Mouse (Mus musculus) CD4-positive helper T cell, adult 2 months (primary cell): Measurements from ENCODE around the gene Crispld2.

Experiments
- DNase-seq: peaks from one replicate; pipeline ENCODE4 v3.0.0-alpha.2; 2012; ENCODE audit warnings: low read depth, missing footprints, low spot score

The Crispld2 gene

GRCm38 (mm10) chr8:120067936-120068668 lies 75.9 kb downstream of the Crispld2 start:
- peak; percentile 14 for DNase-seq

GRCm38 (mm10) chr8:120071684-120072083 lies 79.4 kb downstream of the Crispld2 start:
- peak; percentile 63 for DNase-seq

GRCm38 (mm10) chr8:120072259-120072658 lies 80.0 kb downstream of the Crispld2 start:
- DNase-seq: no peak

- no peak for DNase-seq
Measured at GRCm38 (mm10) chr8:120072827-120073226, 80.6 kb downstream of the Crispld2 start.

- no peak for DNase-seq
Measured at GRCm38 (mm10) chr8:120074516-120074915, 82.3 kb downstream of the Crispld2 start.

- no peak for DNase-seq
Measured at GRCm38 (mm10) chr8:120075347-120075746, 83.1 kb downstream of the Crispld2 start.

- peak; percentile 78 for DNase-seq
Measured at GRCm38 (mm10) chr8:120078080-120078479, 85.8 kb downstream of the Crispld2 start.

- DNase-seq: no peak
Measured at GRCm38 (mm10) chr8:120079361-120079760, 87.1 kb downstream of the Crispld2 start.

GRCm38 (mm10) chr8:120083261-120083660 lies 91.0 kb downstream of the Crispld2 start:
- no peak for DNase-seq

GRCm38 (mm10) chr8:120084783-120085182 lies 92.5 kb downstream of the Crispld2 start:
- DNase-seq: no peak

- DNase-seq: no peak
Measured at GRCm38 (mm10) chr8:120089511-120089910, 97.3 kb downstream of the Crispld2 start.

GRCm38 (mm10) chr8:120091032-120091431 lies 98.8 kb downstream of the Crispld2 start:
- no peak for DNase-seq

- no peak for DNase-seq
Measured at GRCm38 (mm10) chr8:120093103-120093502, 100.9 kb downstream of the Crispld2 start.

GRCm38 (mm10) chr8:120094801-120095200 lies 102.6 kb downstream of the Crispld2 start:
- no peak for DNase-seq

- DNase-seq: no peak
Measured at GRCm38 (mm10) chr8:120096486-120096885, 104.2 kb downstream of the Crispld2 start.

GRCm38 (mm10) chr8:120100388-120101067 lies 108.3 kb downstream of the Crispld2 start:
- DNase-seq: no peak

GRCm38 (mm10) chr8:120101068-120101972 lies 109.1 kb downstream of the Crispld2 start, which contains the start of gene Zdhhc7:
TSS of gene Zdhhc7 (minus strand) at chr8:120101482.
- DNase-seq: peak; percentile 84
